ENCODE assay signal across 8 mouse cellular contexts in the genomic region with DNA sequence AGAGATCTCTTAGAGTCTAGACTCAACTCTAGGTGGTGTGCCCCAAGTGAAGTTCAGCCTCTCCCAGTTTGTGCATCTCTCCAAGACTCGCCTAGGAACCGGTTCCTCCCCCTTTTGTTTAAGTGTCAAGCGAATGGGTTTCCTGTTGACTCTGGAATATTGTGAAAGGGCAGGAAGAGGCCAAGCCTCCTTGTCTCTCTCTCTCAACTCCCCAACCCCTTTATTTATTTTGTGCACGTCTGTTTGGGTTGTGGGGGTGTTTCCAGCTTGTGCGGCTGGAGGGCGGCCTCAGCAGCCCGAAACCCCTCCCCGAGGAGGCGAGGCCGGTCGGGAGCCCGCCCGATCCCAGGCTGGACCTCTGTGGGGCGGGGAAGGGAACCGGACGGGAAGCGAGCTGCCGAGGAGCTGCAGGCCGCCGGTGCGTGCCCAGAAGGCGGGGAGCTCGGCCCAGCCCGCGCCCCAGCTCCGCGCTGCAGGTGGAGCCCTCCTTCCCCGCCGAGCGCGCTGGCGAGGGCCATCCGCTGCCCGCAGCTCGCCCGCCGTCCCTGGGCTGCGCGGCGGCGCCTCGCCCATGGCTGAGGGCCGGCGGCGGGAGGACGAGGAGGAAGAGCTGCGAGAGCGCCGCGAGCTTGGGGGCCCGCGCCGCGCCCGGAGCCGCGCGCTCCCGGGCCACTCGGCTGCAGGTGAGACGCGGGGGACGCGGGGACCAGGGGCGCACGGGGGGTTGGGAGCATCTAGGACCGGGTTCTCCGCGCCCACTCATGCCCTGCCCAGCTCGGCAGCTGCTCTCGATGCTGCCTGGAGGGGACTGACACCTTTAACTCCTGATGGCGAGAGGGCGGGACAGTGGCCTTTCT. TPM values are rescaled to one million over a fixed set of nuclear protein-coding genes. Genes with fewer than 3 reads are reported as not detected.
A peak's percentile ranks its signal among the peaks of the same experiment; 100 is the strongest.
DNase-seq lines count a peak whose midpoint lies in the region; ATAC-seq and TF ChIP-seq lines count a peak whose summit lies in the region.

A gene (plus strand): TSS at position 368 of the 857 bp plus-strand sequence.

- H3K79me2 ChIP-seq in heart, adult 2 months (replicated peaks; ENCODE audit: control insufficient read depth, insufficient read depth, low read length), result no peaks in the 10 kb centered on the region

- H3K36me3 ChIP-seq in thymus, adult 2 months (ENCODE audit: control insufficient read depth, insufficient read depth, low read length), result no peaks in the 10 kb centered on the region
- H3K36me3 ChIP-seq in embryonic facial prominence, embryonic 14.5 days (ENCODE audit: control insufficient read depth, insufficient read depth, low read length), result no peaks in the 10 kb centered on the region
- H3K36me3 ChIP-seq in heart, adult 2 months (ENCODE audit: control insufficient read depth, insufficient read depth, low read length), result no peaks in the 10 kb centered on the region
- no peaks in the 10 kb centered on the region for H3K36me3 ChIP-seq in limb, embryonic 12.5 days
- no peaks in the 10 kb centered on the region for H3K36me3 ChIP-seq in midbrain, embryonic 12.5 days

- TF ChIP-seq POLR2A in thymus, adult 2 months (IDR thresholded peaks at IDR 0.05; ENCODE audit: control insufficient read depth, extremely low read depth, insufficient read depth, low read length, poor library complexity), result no peak
- peak; percentile 52 for TF ChIP-seq POLR2A in heart, adult 2 months (IDR thresholded peaks at IDR 0.05; ENCODE audit: insufficient read depth, low read depth, low read length)

- DNase-seq in thymus, adult 2 months, result no peak
- DNase-seq in thymus, adult 18-20 months, result no peak
- DNase-seq in embryonic facial prominence, embryonic 14.5 days (ENCODE audit: low spot score), result peak; percentile 93
- DNase-seq in heart, adult 2 months, result peak; percentile 88 to 90
- DNase-seq in kidney, adult 8-10 months, result peak; percentile 81 to 84
- DNase-seq in spleen, postnatal 4 days (ENCODE audit: low spot score in 2 of 2), result peak; percentile 35 to 65

- H3K4me3 ChIP-seq in thymus, adult 2 months (ENCODE audit: control insufficient read depth, insufficient read depth, low read length), result peak within 1 kb of the TSS; percentile 19
- peak within 1 kb of the TSS; percentile 84 for H3K4me3 ChIP-seq in embryonic facial prominence, embryonic 14.5 days (ENCODE audit: low read depth, low read length)
- H3K4me3 ChIP-seq in heart, adult 2 months, result peak within 1 kb of the TSS; percentile 60
- peak within 1 kb of the TSS; percentile 89 for H3K4me3 ChIP-seq in limb, embryonic 12.5 days (replicated peaks)
- peak within 1 kb of the TSS; percentile 83 for H3K4me3 ChIP-seq in midbrain, embryonic 12.5 days

- no peak within 1 kb of the TSS for H3K27ac ChIP-seq in thymus, adult 2 months (ENCODE audit: control insufficient read depth, insufficient read depth, low read length)
- peak within 1 kb of the TSS; percentile 63 for H3K27ac ChIP-seq in embryonic facial prominence, embryonic 14.5 days (replicated peaks; ENCODE audit: low read depth, low read length)
- peak within 1 kb of the TSS; percentile 62 for H3K27ac ChIP-seq in heart, adult 2 months
- peak within 1 kb of the TSS; percentile 81 for H3K27ac ChIP-seq in limb, embryonic 12.5 days
- peak within 1 kb of the TSS; percentile 40 for H3K27ac ChIP-seq in midbrain, embryonic 12.5 days (replicated peaks)

- ATAC-seq in embryonic facial prominence, embryonic 14.5 days (ENCODE audit: low read depth), result peak; percentile 95
- peak; percentile 79 for ATAC-seq in limb, embryonic 12.5 days (ENCODE audit: insufficient number of reproducible peaks, insufficient read depth, low FRiP score, low TSS enrichment, low read depth)
- peak; percentile 93 for ATAC-seq in midbrain, embryonic 12.5 days (ENCODE audit: low FRiP score, low read depth)

- 4% methylated on average over 63 of the region's 73 CpGs for WGBS in thymus, adult 2 months
- WGBS in embryonic facial prominence, embryonic 14.5 days, result under 1% methylated on average over 20 of the region's 73 CpGs
- 2% methylated on average over 68 of the region's 73 CpGs for WGBS in heart, adult 2 months
- under 1% methylated on average over 65 of the region's 73 CpGs for WGBS in limb, embryonic 12.5 days
- WGBS in midbrain, embryonic 12.5 days, result 0% methylated on average over 52 of the region's 73 CpGs

- peak within 1 kb of the TSS; percentile 68 for H3K4me2 ChIP-seq in embryonic facial prominence, embryonic 14.5 days (ENCODE audit: low read depth, low read length)
- peak within 1 kb of the TSS; percentile 80 for H3K4me2 ChIP-seq in limb, embryonic 12.5 days
- H3K4me2 ChIP-seq in midbrain, embryonic 12.5 days (replicated peaks), result peak within 1 kb of the TSS; percentile 88

- no peaks in the 10 kb centered on the region for H3K4me1 ChIP-seq in thymus, adult 2 months (replicated peaks; ENCODE audit: control insufficient read depth, insufficient read depth, low read length)
- peaks cover 9% of the 10 kb centered on the region; the same call in 1 of the 2 replicates for H3K4me1 ChIP-seq in embryonic facial prominence, embryonic 14.5 days (ENCODE audit: control insufficient read depth, insufficient read depth, low read length)
- H3K4me1 ChIP-seq in heart, adult 2 months (ENCODE audit: control insufficient read depth, insufficient read depth, low read length), result no peaks in the 10 kb centered on the region
- H3K4me1 ChIP-seq in limb, embryonic 12.5 days (replicated peaks), result peaks cover 23% of the 10 kb centered on the region
- H3K4me1 ChIP-seq in midbrain, embryonic 12.5 days, result peaks cover 10% of the 10 kb centered on the region; the same call in 1 of the 2 replicates

- H3K27me3 ChIP-seq in thymus, adult 2 months (ENCODE audit: control insufficient read depth, insufficient read depth, low read length), result no peaks in the 10 kb centered on the region; the same call in 1 of the 2 replicates
- no peaks in the 10 kb centered on the region for H3K27me3 ChIP-seq in embryonic facial prominence, embryonic 14.5 days (replicated peaks; ENCODE audit: control insufficient read depth, insufficient read depth, low read length)
- H3K27me3 ChIP-seq in heart, adult 2 months (ENCODE audit: control insufficient read depth, insufficient read depth, low read length), result no peaks in the 10 kb centered on the region
- H3K27me3 ChIP-seq in limb, embryonic 12.5 days, result no peaks in the 10 kb centered on the region
- H3K27me3 ChIP-seq in midbrain, embryonic 12.5 days, result peaks cover 9% of the 10 kb centered on the region; the same call in 1 of the 2 replicates

- intact Hi-C loops in heart, adult 2 months (cut with DNase I), result no loop called here

- peak within 1 kb of the TSS; percentile 90 for H3K9ac ChIP-seq in embryonic facial prominence, embryonic 14.5 days (ENCODE audit: low read depth, low read length)
- H3K9ac ChIP-seq in heart, adult 2 months (ENCODE audit: low read depth, low read length), result peak within 1 kb of the TSS; percentile 85
- H3K9ac ChIP-seq in limb, embryonic 12.5 days (replicated peaks), result peak within 1 kb of the TSS; percentile 88
- peak within 1 kb of the TSS; percentile 79 for H3K9ac ChIP-seq in midbrain, embryonic 12.5 days (replicated peaks)

- no peak for TF ChIP-seq CTCF in thymus, adult 2 months (IDR thresholded peaks at IDR 0.05; ENCODE audit: borderline replicate concordance, control insufficient read depth, extremely low read depth, insufficient read depth, low read length, poor library complexity)
- TF ChIP-seq CTCF in heart, adult 2 months (IDR thresholded peaks at IDR 0.05), result 0 out of 2 replicates have a peak, but pooled peaks have one; percentile 11

- H3K9me3 ChIP-seq in embryonic facial prominence, embryonic 14.5 days (ENCODE audit: control insufficient read depth, low read length), result no peaks in the 10 kb centered on the region
- H3K9me3 ChIP-seq in limb, embryonic 12.5 days, result no peaks in the 10 kb centered on the region
- no peaks in the 10 kb centered on the region for H3K9me3 ChIP-seq in midbrain, embryonic 12.5 days

- no peak for TF ChIP-seq EP300 in heart, adult 2 months (IDR thresholded peaks at IDR 0.05; ENCODE audit: insufficient read depth, low read depth, low read length)

RNA-seq across cellular contexts. Expression of the gene that starts here (rescaled TPM):
- polyA plus RNA-seq in thymus, adult 2 months (2012; rRNA removed), result 8.7 and 10.4 TPM in 2 replicates
- 29.8 and 30.9 TPM in 2 replicates for polyA plus RNA-seq in embryonic facial prominence, embryonic 14.5 days (2014; fragmentation: Nextera tagmentation; extraction: Ambion mirVana)
- total RNA-seq in heart, adult 2 months (2021), result 10 to 100 TPM; 19.5 to 22.2 TPM
- 13.5 and 19.3 TPM in 2 replicates for polyA plus RNA-seq in heart, adult 2 months (2012; rRNA removed)
- 20.6 and 22.2 TPM in 2 replicates for polyA plus RNA-seq in limb, embryonic 12.5 days (2016; fragmentation: Nextera tagmentation; extraction: Ambion mirVana)
- 8.9 and 9.7 TPM in 2 replicates for polyA plus RNA-seq in midbrain, embryonic 12.5 days (2016; fragmentation: Nextera tagmentation; extraction: Ambion mirVana)

Comparison
In these comparisons a context has a peak if more than half of its experiments do, and no peak if none do; other contexts are left out.
1. DNase-seq: peak in embryonic facial prominence, embryonic 14.5 days (single experiment), heart, adult 2 months (2 of 2), kidney, adult 8-10 months (2 of 2) and spleen, postnatal 4 days (2 of 2); none in thymus, adult 2 months (single experiment) and thymus, adult 18-20 months (0 of 2).
2. H3K4me3 ChIP-seq: peak in every context shown above with its lines; median percentile 89 in limb, embryonic 12.5 days; 84 in embryonic facial prominence, embryonic 14.5 days; 83 in midbrain, embryonic 12.5 days; 60 in heart, adult 2 months; 19 in thymus, adult 2 months.
3. Peak in every context shown above with its lines, with median percentiles within 50 percentile points of each other: ATAC-seq, H3K4me2 ChIP-seq and H3K9ac ChIP-seq.